Mouse (Mus musculus) right cerebral cortex, postnatal 4 days (tissue): ENCODE measurements around the gene Lhfpl2.

Experiments used
- DNase-seq: peaks from one replicate; pipeline ENCODE4 v3.0.0-alpha.2; 2022

The Lhfpl2 gene

DNA sequence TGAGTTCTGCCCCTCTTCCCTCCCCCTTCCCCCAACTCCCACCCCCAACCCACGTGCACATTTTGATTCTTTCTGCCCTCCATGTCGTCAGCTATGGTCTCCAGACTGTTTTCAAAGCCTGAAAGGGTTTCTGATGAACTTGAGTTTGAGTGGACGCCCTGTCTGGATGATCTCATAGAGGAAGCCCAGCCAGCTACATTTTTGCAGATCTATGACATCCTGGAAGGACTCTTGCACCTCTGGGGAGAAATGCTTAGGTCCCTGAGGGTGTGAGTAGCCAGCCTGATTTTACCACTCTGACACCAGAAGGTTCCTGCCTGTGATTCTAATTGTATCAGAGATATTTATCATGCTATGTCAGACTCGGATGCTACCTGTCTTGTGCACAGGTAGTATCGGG lies 91.4 kb downstream of the Lhfpl2 start:
- DNase-seq: no peak

GRCm38 (mm10) chr13:94149781-94150180 lies 92.2 kb downstream of the Lhfpl2 start:
- no peak for DNase-seq

DNA sequence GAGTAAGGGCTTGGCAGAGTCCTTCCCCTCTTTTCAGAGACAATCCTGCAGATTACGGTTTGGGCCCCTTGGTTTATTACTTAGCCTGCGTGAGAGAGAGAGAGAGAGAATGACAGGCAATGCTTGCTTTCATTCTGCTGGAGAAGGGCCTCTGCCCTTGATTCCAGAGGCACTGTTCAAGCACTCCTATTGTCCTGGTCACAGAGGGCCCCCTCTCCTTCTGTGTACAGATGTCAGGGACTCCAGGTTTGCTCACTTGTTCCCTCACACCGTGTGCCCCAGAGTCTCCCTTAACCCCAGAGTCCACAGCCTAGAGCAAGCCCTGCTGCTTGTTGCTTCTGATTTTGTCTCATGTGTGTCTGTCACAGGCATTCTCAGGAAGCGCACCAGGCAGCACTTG lies 93.7 kb downstream of the Lhfpl2 start:
- no peak for DNase-seq

GRCm38 (mm10) chr13:94152836-94153235 lies 95.2 kb downstream of the Lhfpl2 start:
- DNase-seq: no peak

DNA sequence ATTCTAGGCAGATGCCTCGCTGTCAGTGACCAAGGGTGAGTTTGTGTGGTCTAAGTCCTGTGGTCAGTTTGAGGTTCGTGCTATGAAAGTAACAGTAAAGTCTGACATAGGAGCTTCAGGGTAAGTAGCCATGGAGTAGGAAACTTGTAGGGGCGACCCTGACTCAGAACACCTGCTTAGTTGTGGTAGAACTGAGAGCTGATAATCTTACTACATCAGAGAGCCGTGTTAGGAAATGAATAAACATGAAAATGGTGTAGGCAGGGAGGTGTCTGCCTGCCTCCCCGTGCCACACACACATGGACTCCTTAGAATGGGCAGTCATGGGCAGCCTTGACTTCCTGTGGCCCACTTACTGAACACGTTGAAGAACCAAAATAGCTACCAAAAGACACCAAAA lies 96.1 kb downstream of the Lhfpl2 start:
- no peak for DNase-seq

GRCm38 (mm10) chr13:94154512-94155296 lies 97.1 kb downstream of the Lhfpl2 start:
- DNase-seq: no peak

DNA sequence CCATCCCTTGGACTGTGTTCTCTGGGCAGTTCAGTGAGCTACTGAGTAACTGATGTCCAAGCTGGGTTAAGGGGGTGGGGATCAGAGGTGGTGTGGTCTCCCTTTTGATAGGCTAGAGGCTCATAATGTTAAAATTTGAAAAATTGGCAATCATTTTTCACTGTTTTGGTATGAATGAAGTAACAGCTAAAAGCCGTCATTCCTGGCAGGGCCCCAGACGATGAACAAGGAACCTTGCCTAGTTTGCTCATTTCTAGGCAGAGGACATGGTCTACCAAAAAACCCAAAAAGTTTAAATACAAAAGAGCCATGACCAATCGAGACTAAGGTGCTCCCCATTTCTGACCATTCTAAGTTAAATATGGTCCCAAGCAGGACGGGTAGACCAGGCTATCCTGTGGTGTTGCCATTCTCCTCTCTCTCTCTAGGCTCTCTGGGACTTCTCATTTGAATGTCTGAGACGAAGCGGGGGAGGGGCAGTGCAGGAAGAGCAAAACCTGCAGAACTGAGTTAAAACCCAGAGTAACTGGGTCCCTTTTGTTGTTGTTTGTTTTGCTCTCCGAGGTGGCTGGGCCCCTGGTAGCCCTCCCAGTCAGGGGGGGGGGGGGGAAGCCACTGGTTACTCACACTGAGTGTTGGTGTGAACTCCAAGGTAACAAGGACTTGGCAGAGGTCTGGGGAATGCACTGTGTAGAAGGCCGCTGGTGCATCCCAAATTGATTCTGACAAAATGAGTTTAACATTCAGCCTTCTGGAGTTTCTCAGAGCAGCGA lies 98.2 kb downstream of the Lhfpl2 start:
- DNase-seq: peak; percentile 45

DNA sequence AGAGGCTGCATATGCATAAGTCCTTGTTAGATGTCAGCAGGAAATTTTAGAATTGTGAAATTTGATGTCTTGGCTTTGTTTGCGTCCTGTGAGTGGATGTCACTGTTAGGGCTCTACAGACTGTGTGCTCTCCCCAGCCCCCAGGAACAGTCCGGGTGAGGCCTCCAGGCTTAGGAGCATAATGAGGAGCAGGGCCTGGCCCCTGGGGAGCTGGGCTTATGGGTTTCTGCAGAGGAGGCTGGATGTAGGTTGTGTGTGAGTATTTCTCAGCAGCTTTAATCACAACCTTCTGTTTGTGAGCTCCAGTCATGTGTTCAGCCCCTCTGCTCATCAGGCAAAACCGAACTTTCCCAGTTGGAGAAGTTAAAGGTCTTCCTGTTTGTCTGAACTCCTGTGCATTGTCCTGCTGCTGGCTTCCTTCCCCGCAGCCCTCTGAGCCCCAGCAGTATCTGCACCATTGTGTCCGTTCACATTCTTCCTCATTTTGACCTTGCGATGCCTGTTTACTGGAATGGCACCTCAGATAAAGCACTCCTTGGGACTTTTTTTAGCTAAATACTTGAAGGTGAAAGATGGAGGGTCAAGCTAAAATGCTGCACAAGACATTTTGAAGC lies 101.4 kb downstream of the Lhfpl2 start:
- no peak for DNase-seq

DNA sequence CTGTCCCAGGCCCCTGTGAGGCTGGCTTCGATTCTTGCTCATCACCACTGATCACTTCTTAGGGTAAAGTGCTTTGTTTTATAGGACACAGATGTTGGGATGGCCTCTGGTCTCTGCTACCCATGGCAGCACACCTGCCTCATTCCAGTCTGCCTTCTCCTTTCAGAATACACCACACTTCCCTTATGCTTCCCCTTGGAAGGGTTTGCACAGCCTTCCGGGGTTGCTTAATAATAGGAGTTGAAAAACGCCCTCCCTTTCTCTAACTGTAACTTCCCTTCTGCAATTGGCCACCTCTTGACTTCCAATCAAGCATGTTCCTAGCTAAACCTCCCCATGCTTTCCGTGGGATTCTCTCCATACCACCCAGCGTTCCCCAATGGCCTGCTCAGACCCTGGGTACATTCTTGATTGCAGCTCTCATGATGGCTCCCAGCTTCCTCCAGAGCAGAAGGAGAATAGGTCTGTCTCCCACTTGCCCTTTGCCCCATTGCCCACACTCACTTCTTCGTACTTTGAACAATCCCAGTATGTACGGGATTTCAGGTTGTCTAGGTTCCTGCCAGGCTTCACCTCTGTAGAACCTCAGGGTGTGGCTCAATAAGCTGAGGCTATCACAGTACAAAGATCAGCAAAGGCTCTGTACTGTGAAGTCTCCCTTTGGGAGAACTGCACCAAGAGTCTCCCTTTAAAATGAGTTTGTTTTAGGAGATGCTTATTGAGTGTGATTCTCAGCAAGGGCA lies 102.1 kb downstream of the Lhfpl2 start:
- DNase-seq: no peak

- DNase-seq: no peak
These were observed 106.9 kb downstream of the Lhfpl2 start for GRCm38 (mm10) chr13:94164501-94164900.

GRCm38 (mm10) chr13:94168319-94168718 lies 110.7 kb downstream of the Lhfpl2 start:
- DNase-seq: no peak

GRCm38 (mm10) chr13:94169325-94169916 lies 111.8 kb downstream of the Lhfpl2 start:
- no peak for DNase-seq

DNA sequence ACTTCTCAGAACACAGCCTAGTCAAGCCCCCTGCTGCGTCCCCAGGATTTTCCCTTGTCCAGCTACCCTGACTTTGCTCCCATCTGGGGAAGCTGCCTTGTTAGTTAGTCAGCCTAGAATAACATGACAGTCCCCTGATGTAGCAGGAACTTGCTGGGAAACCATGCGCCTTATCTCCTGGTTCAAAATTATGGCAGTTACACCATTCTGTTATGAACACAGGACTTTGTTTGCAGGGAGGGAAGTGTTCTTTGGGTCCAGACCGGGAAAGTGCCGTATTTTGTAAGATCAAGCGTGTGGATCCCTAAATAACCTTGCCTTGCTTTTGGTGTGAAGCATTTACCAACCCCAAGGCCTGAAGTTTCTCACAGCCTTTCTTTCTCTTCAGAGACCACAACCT lies 114.0 kb downstream of the Lhfpl2 start:
- no peak for DNase-seq

- DNase-seq: no peak
These were observed 115.1 kb downstream of the Lhfpl2 start for GRCm38 (mm10) chr13:94172533-94173310.

DNA sequence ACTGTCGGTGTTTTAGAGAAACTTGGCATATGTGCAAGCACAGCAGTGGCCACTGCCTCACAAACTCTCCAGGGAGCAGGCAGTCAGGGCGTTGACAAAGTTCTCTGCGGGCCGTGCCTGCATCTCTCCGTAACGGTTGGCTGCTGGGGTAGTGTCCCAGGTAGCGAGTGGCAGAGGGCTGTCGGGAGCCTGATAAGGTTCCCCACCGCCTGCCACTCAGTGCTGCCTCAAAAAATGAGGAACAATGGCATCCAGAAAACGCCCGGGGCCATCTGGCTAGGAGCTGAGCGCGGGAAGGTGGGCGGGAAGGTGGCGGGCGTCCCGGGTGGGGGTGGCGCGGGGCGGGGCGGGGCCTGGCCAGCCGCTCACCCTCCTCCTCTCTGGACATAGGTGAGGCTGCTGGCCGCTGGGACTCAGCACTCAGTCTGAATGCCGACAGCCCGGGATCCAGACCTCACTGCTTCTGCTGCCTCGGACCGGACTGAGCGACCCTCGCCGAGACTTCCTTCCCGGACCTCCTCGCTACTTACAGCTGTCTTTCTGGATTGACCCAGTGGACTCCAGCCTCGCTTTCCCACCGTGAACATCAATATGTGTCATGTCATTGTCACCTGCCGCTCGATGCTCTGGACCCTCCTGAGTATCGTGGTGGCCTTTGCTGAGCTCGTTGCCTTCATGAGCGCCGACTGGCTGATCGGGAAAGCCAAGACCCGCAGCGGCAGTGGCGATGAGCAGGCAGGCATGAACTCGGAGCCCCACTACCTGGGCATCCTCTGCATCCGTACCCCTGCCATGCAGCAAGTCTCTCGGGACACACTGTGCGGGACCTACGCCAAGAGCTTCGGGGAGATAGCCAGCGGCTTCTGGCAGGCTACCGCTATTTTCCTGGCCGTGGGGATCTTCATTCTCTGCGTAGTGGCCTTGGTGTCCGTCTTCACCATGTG lies 116.3 kb downstream of the Lhfpl2 start:
- peak; percentile 46 for DNase-seq

DNA sequence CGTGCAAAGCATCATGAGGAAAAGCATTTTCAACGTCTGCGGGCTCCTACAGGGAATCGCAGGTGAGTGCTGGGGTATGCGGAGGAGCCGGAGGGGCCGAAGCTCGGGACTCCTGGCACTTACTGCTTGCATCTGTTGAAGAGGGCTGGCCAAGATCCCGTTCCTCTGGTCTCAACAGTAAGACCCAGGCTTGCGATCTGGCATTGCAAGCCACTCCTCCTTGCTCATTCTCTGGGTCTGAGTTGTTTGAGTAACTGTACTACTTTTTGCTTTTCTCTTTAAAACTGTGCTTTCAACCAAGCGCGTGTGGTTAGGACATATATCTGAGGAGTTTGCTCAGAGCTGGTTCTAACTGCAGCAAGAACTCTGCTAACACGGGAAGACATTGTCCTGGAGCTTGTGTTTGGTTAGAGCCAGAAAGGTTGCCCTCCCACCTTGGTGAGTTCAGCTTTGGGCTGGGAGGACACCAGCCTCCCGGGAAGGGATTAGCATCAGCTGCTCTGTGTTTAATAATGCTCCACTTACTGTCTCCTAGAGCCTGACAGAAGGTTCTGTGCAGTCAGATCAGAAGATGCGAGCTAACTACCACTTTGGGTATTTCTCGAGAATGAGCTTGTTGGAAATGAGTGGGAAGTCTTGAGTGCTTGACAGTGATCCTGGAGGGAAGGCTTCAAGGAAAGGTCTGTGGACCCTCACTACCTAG lies 117.1 kb downstream of the Lhfpl2 start:
- peak; percentile 19 for DNase-seq

DNA sequence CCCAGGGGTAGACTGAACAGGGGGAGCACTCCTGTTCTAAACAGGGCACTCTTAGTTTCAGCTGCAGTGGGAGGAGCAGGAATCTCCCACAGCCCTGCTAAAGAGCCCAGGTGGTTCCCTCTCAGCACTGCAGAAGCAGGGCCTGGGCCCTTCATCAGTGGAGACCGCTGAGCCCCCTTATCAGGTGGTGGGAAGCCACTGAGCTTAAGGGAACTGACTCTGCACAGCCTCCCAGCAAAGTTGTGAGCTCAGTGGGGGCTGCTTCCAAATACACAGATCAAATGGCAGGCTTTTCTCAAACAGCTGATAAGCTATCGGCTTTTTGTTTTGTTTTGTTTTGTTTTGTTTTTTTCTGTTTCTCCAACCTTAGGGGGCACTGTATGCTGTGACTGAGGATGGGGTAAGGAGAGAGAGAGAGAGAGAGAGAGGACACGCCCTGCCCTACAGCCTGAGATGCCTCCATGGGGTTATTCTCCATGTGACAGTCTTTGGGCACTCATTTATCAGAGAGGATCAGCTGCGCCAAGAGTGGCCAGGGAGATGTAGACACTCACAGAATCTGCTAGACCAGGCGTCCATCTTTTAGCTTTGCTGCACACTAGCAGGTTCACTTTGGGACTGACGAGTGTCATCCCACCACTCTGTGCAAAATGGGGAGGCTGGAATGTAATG lies 117.9 kb downstream of the Lhfpl2 start:
- DNase-seq: no peak

GRCm38 (mm10) chr13:94177148-94177547 lies 119.6 kb downstream of the Lhfpl2 start:
- DNase-seq: no peak

DNA sequence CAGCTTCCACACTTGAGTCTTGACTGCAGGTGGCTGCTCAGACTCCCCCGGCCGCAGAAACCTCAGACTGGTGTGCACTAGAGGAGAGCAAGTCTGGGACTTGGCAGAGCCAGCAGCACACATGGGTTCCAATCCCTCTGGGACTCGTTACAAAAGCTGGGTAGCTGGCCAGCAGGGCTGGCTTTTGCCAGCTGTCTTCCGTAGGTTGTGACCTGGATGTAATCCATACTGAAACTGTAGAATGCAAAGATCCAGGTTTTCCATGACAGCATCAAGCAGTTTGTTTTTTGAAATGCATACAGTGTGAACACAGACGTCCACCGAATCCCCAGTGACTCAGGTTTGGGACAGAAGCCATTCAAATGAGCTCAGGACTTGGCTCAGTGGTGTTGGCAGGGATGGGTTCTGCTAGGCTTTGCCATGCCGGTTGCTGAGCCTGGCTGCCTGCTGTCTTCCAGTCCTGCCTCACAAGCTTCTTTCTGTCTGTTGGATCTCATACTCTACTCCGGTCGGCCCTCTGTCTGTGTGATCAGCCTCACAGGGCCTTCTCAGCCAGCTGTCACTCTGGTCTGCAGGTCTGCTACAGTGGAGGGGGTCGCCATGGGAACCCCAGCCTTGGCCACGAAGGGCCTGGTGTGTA lies 120.9 kb downstream of the Lhfpl2 start:
- DNase-seq: peak; percentile 31
